Mouse (Mus musculus) ES-E14 (cell line): ENCODE measurements around the gene Nacc2. TPM values are rescaled to one million over a fixed set of nuclear protein-coding genes. Genes with fewer than 3 reads are reported as not detected.

ENCODE experiments used
- DNase-seq: peaks from one replicate; pipeline ENCODE4 v3.0.0-alpha.2; 2013; ENCODE audit warnings: low read depth, low spot score
- H3K27ac ChIP-seq: 2 replicates; pipeline ENCODE4 v1.5.1; 2012; ENCODE audit warnings: low read depth, mild to moderate bottlenecking, low read length, moderate library complexity, mixed read lengths; ENCODE audit not compliant: poor library complexity, insufficient read depth, severe bottlenecking
- H3K36me3 ChIP-seq: 2 replicates; pipeline ENCODE4 v1.6.1; 2012; ENCODE audit warnings: mild to moderate bottlenecking, low read length, moderate library complexity, mixed read lengths; ENCODE audit not compliant: control insufficient read depth, poor library complexity, insufficient read depth, severe bottlenecking
- H3K4me1 ChIP-seq, 2 experiments: fragments of 150-350 bp in 1 of 2; sonication (generic) in 1 of 2; 2 replicates each; pipeline ENCODE4 v1.6.1; 2012; ENCODE audit warnings: low read length in 2 of 2, mild to moderate bottlenecking in 1 of 2, mixed read lengths in 1 of 2; ENCODE audit not compliant: control insufficient read depth in 2 of 2, insufficient read depth in 2 of 2, poor library complexity in 1 of 2
- H3K4me3 ChIP-seq, 2 experiments: fragments of 150-350 bp in 1 of 2; sonication (generic) in 1 of 2; 2 replicates each; pipeline ENCODE4 v1.5.1; 2012; ENCODE audit warnings: low read length in 2 of 2, low read depth in 1 of 2, mild to moderate bottlenecking in 1 of 2, mixed read lengths in 1 of 2; ENCODE audit not compliant: insufficient read depth in 1 of 2, poor library complexity in 1 of 2, severe bottlenecking in 1 of 2
- H3K9ac ChIP-seq: 2 replicates; pipeline ENCODE4 v1.6.1; 2012; ENCODE audit warnings: low read depth, mild to moderate bottlenecking, low read length, mixed read lengths; ENCODE audit not compliant: poor library complexity, insufficient read depth, severe bottlenecking
- H3K9me3 ChIP-seq: fragments of 150-350 bp; sonication (generic); 2 replicates; pipeline ENCODE4 v1.6.1; 2012; ENCODE audit warnings: low read depth, mild to moderate bottlenecking, low read length; ENCODE audit not compliant: control insufficient read depth, insufficient read depth
- CHD2 ChIP-seq: IDR thresholded peaks from 2 replicates; pipeline ENCODE4 v1.6.1; 2014; ENCODE audit warnings: mild to moderate bottlenecking, low read depth, low read length, inconsistent platforms
- HCFC1 ChIP-seq: IDR thresholded peaks from 2 replicates; pipeline ENCODE4 v1.6.1; 2012; ENCODE audit warnings: low read length, inconsistent platforms, borderline replicate concordance; ENCODE audit not compliant: insufficient read depth
- MAFK ChIP-seq: IDR thresholded peaks from 2 replicates; pipeline ENCODE4 v1.6.1; 2014; ENCODE audit warnings: mild to moderate bottlenecking, low read depth, low read length, inconsistent platforms; ENCODE audit not compliant: insufficient read depth
- ZC3H11A ChIP-seq: IDR thresholded peaks from 2 replicates; pipeline ENCODE4 v1.6.1; 2012; ENCODE audit warnings: low read depth, mild to moderate bottlenecking, inconsistent platforms, low read length, borderline replicate concordance
- ZNF384 ChIP-seq: IDR thresholded peaks from 2 replicates; pipeline ENCODE4 v1.6.1; 2012; ENCODE audit warnings: low read depth, low read length, inconsistent platforms
- in situ Hi-C, 2 experiments: fragments of 600-800 bp; cut with MboI; formaldehyde crosslinking; loops; one replicate each; pipeline ENCODE4 v1.15.1; 2025; ENCODE audit warnings: low sequenced_read_pairs in 2 of 2, inconsistent platforms in 1 of 2; ENCODE audit not compliant: unreplicated experiment in 2 of 2
- total RNA-seq: library from RNA; depleted of rRNA; stranded (reverse); fragments of 300-350 nt; gene quantifications from 2 replicates; pipeline ENCODE4 v1.2.3, GENCODE M21; 2012

The Nacc2 gene
- total RNA-seq, 1 experiment: 4.8 TPM

GRCm38 (mm10) chr2:26131327-26131726, 8.3 kb upstream of the Nacc2 start:
- no peak overlapping the region for H3K4me3 ChIP-seq
- TF ChIP-seq CHD2 (no peak), ZC3H11A (no peak), MAFK (no peak)
- in situ Hi-C loops: no loop called here
- no peak for DNase-seq
- no peak overlapping the region for H3K9ac ChIP-seq
- no peaks in the 10 kb centered on the region for H3K9me3 ChIP-seq
- H3K27ac ChIP-seq: no peak overlapping the region
- H3K4me1 ChIP-seq: peaks cover 15 to 37% of the 10 kb centered on the region in 2 experiments
- H3K36me3 ChIP-seq: no peaks in the 10 kb centered on the region

- H3K9ac ChIP-seq: no peak overlapping the region
- H3K36me3 ChIP-seq: no peaks in the 10 kb centered on the region
- TF ChIP-seq HCFC1 (no peak), ZNF384 (no peak), ZC3H11A (no peak), CHD2 (no peak), MAFK (no peak)
- no peak overlapping the region for H3K27ac ChIP-seq
- no peak for DNase-seq
- H3K4me3 ChIP-seq: no peak overlapping the region
- in situ Hi-C loops: no loop called here
- H3K4me1 ChIP-seq: peaks cover 15 to 37% of the 10 kb centered on the region in 2 experiments
- no peaks in the 10 kb centered on the region for H3K9me3 ChIP-seq
Measured at GRCm38 (mm10) chr2:26129962-26130361, 6.9 kb upstream of the Nacc2 start.

GRCm38 (mm10) chr2:26129346-26129745, 6.3 kb upstream of the Nacc2 start:
- Histone ChIP-seq H3K9me3 (no peaks in the 10 kb centered on the region), H3K4me3 (no peak overlapping the region), H3K36me3 (no peaks in the 10 kb centered on the region), H3K27ac (no peak overlapping the region), H3K9ac (no peak overlapping the region), H3K4me1 (peaks cover 15 to 37% of the 10 kb centered on the region in 2 experiments)
- no peak for TF ChIP-seq MAFK
- no peak for TF ChIP-seq HCFC1
- no peak for TF ChIP-seq CHD2
- no peak for TF ChIP-seq ZNF384
- no peak for TF ChIP-seq ZC3H11A
- in situ Hi-C loops: no loop called here
- no peak for DNase-seq

GRCm38 (mm10) chr2:26122171-26123078, 595 bp downstream of the Nacc2 start:
- peak overlapping the region; percentile 64 for H3K9ac ChIP-seq
- DNase-seq: no peak

More at GRCm38 (mm10) chr2:26122171-26123078, 595 bp downstream of the Nacc2 start:
- H3K36me3 ChIP-seq: no peaks in the 10 kb centered on the region
- in situ Hi-C loops: no loop called here
- peak overlapping the region; percentile 70 to 80 for H3K4me3 ChIP-seq
- H3K27ac ChIP-seq: no peak overlapping the region
- no peaks in the 10 kb centered on the region for H3K9me3 ChIP-seq
- TF ChIP-seq ZNF384: no peak
- no peak for TF ChIP-seq CHD2
- TF ChIP-seq ZC3H11A: no peak
- no peak for TF ChIP-seq HCFC1
- no peak for TF ChIP-seq MAFK
- H3K4me1 ChIP-seq: peaks cover 11 to 15% of the 10 kb centered on the region in 2 experiments; a peak in 2 of 4 replicates
